Mouse (Mus musculus): ENCODE measurements at regions not wholly inside any gene's neighbourhood (a gene's known extent, or its start where the extent isn't known, plus 50 kb on each side); places are given as distances from the start of the nearest gene placed in this dataset.

GRCm38 (mm10) chr16:73543651-73544050 lies 868.0 kb downstream of the Robo2 start:
- TF ChIP-seq POLR2A (IDR thresholded peaks at IDR 0.05; ENCODE audit: low read depth, low read length) (no peak), CTCF (conservative IDR thresholded peaks at IDR 0.05; ENCODE audit: insufficient read depth, insufficient read length, low read depth, low read length) (no peak)
